In the genomic region with DNA sequence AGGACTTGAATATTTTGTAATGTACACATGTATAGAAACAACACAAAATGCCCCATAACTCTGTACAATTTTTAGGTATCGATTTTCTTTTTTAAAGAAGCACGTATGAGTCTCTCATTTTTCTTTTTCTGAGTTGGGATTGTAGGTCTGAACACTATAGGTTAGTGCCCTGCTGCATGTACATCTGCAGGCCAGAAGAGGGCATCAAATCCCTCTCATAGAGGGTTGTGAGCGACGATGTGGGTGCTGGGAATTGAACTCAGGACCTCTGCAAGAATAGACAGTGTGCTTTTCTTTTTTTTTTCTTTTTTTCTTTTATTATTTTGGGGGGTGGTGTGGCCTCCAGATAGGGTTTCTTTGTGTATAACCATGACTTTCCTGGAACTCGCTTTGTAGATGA, we compare ENCODE assay signal across 31 mouse cellular contexts. TPM values are rescaled to one million over a fixed set of nuclear protein-coding genes. Genes with fewer than 3 reads are reported as not detected.
DNase-seq lines count a peak whose midpoint lies in the region; ATAC-seq and TF ChIP-seq lines count a peak whose summit lies in the region.
"Had no signal": no experiment of that assay in that cellular context is flagged by ENCODE, and none has a peak within 500 bp of the region (broad histone marks: within the 10 kb centered on the region; RNA-seq: fewer than 3 reads in every experiment).

No protein-coding gene starts in this region.

- H3K4me1 ChIP-seq in lung, embryonic 14.5 days (ENCODE audit: insufficient read depth), result peaks cover 5% of the 10 kb centered on the region; the same call in 1 of the 2 replicates
- 0 out of 2 replicates have a peak, but pooled peaks cover 2% of the 10 kb centered on the region for H3K4me1 ChIP-seq in stomach, postnatal 0 days (replicated peaks; ENCODE audit: control insufficient read depth, insufficient read depth)
- H3K4me1 ChIP-seq in midbrain, postnatal 0 days (ENCODE audit: insufficient read depth, low read length), result no peaks in the 10 kb centered on the region

- peaks cover 11% of the 10 kb centered on the region; the same call in 1 of the 2 replicates for H3K36me3 ChIP-seq in lung, embryonic 14.5 days (ENCODE audit: insufficient read depth)
- no peaks in the 10 kb centered on the region for H3K36me3 ChIP-seq in stomach, postnatal 0 days (ENCODE audit: control insufficient read depth, insufficient read depth, low read length)
- H3K36me3 ChIP-seq in midbrain, postnatal 0 days (ENCODE audit: insufficient read depth, low read length), result no peaks in the 10 kb centered on the region

- no peak overlapping the region for H3K27ac ChIP-seq in lung, embryonic 14.5 days (ENCODE audit: low read depth)
- no peak overlapping the region for H3K27ac ChIP-seq in stomach, postnatal 0 days (replicated peaks)
- no peak overlapping the region for H3K27ac ChIP-seq in midbrain, postnatal 0 days (ENCODE audit: low read depth, low read length)
- H3K27ac ChIP-seq: embryonic facial prominence, embryonic 13.5 days; forebrain, embryonic 10.5 days; forebrain, embryonic 15.5 days; hindbrain, postnatal 0 days; kidney, embryonic 15.5 days; limb, embryonic 13.5 days had no signal

- no peak overlapping the region for H3K9ac ChIP-seq in lung, embryonic 14.5 days
- H3K9ac ChIP-seq in stomach, postnatal 0 days (ENCODE audit: low read length), result no peak overlapping the region
- H3K9ac ChIP-seq in midbrain, postnatal 0 days (replicated peaks; ENCODE audit: low read length, poor library complexity, severe bottlenecking), result no peak overlapping the region
- H3K9ac ChIP-seq: embryonic facial prominence, embryonic 13.5 days; forebrain, embryonic 15.5 days; kidney, embryonic 15.5 days; limb, embryonic 13.5 days had no signal

- H3K4me3 ChIP-seq in lung, embryonic 14.5 days (ENCODE audit: low read depth, low read length), result no peak overlapping the region
- H3K4me3 ChIP-seq in stomach, postnatal 0 days (ENCODE audit: low read depth, low read length), result no peak overlapping the region
- no peak overlapping the region for H3K4me3 ChIP-seq in midbrain, postnatal 0 days (ENCODE audit: low read depth, low read length)
- H3K4me3 ChIP-seq: embryonic facial prominence, embryonic 13.5 days; forebrain, embryonic 10.5 days; forebrain, embryonic 15.5 days; kidney, embryonic 15.5 days; limb, embryonic 13.5 days had no signal

- POLR2A ChIA-PET in Patski (lab: Charles Lee), result no interaction called here

- CTCF ChIA-PET in Patski (lab: Charles Lee), result no interaction called here

- 0 out of 2 replicates have a peak, but pooled peaks have one; percentile 4 for TF ChIP-seq CTCF in lung, embryonic 14.5 days (IDR thresholded peaks at IDR 0.05; ENCODE audit: low read depth)
- peak; percentile 34 for TF ChIP-seq CTCF in Patski (IDR thresholded peaks at IDR 0.05)
- peak; percentile 25; the same call in 1 of the 2 replicates for TF ChIP-seq CTCF in stomach, postnatal 0 days (IDR thresholded peaks at IDR 0.05; ENCODE audit: low read depth)
- no peak; the same call in 1 of the 2 replicates for TF ChIP-seq CTCF in midbrain, postnatal 0 days (IDR thresholded peaks at IDR 0.05)

- no peaks in the 10 kb centered on the region for H3K27me3 ChIP-seq in lung, embryonic 14.5 days (ENCODE audit: insufficient read depth, low read length)
- H3K27me3 ChIP-seq in Patski, result no peaks in the 10 kb centered on the region
- no peaks in the 10 kb centered on the region for H3K27me3 ChIP-seq in stomach, postnatal 0 days (ENCODE audit: control insufficient read depth, insufficient read depth, low read length)
- no peaks in the 10 kb centered on the region for H3K27me3 ChIP-seq in midbrain, postnatal 0 days (ENCODE audit: insufficient read depth, low read length)
- H3K27me3 ChIP-seq: embryonic facial prominence, embryonic 13.5 days; forebrain, embryonic 15.5 days; kidney, embryonic 15.5 days; limb, embryonic 13.5 days had no signal

- DNase-seq in CD4-positive, CD25-positive, alpha-beta regulatory T cell, adult 2 months (ENCODE audit: low read depth, low spot score), result peak; percentile 36
- no peak for DNase-seq in lung, embryonic 14.5 days
- DNase-seq in lung, postnatal 14 days, result no peak
- DNase-seq in Patski (ENCODE audit: low read depth, low spot score), result no peak
- no peak for DNase-seq in stomach, postnatal 0 days (ENCODE audit: low spot score)
- no peak for DNase-seq in midbrain, postnatal 0 days (ENCODE audit: low spot score)
- no peak for DNase-seq in adrenal gland, postnatal 36 days
- DNase-seq: adrenal gland, adult 8-10 months; cerebellum, adult 11 months; cerebellum, adult 9-10 months; kidney, adult 11 months; kidney, postnatal 25 days; lung, postnatal 10 days; midbrain, embryonic 14.5 days; right cerebral cortex, adult 18-20 months; spleen, adult 18-20 months; thymus, adult 18-20 months; thymus, postnatal 36 days had no signal

- in situ Hi-C loops in Patski (cut with MboI; ENCODE audit: low pct_unique_long_range_greater_than_20kb), result no loop called here

- no peaks in the 10 kb centered on the region for H3K9me3 ChIP-seq in lung, embryonic 14.5 days (ENCODE audit: low read depth, low read length)
- no peaks in the 10 kb centered on the region for H3K9me3 ChIP-seq in stomach, postnatal 0 days (ENCODE audit: control insufficient read depth, low read length)
- no peaks in the 10 kb centered on the region for H3K9me3 ChIP-seq in midbrain, postnatal 0 days (ENCODE audit: low read length)
- H3K9me3 ChIP-seq: embryonic facial prominence, embryonic 13.5 days; forebrain, embryonic 10.5 days; forebrain, embryonic 15.5 days; kidney, embryonic 15.5 days; limb, embryonic 13.5 days had no signal

- no peak for ATAC-seq in CD4-positive, CD25-positive, alpha-beta regulatory T cell, adult 4 months
- no peak for ATAC-seq in lung, embryonic 14.5 days (ENCODE audit: insufficient read depth)
- ATAC-seq in Patski, result no peak
- ATAC-seq in stomach, postnatal 0 days (ENCODE audit: low FRiP score, low TSS enrichment), result no peak
- ATAC-seq in midbrain, postnatal 0 days (ENCODE audit: low FRiP score), result no peak
- ATAC-seq: forebrain, embryonic 15.5 days; hindbrain, postnatal 0 days had no signal

- H3K4me2 ChIP-seq in lung, embryonic 14.5 days, result no peak overlapping the region
- no peak overlapping the region for H3K4me2 ChIP-seq in stomach, postnatal 0 days (replicated peaks; ENCODE audit: low read depth)
- H3K4me2 ChIP-seq in midbrain, postnatal 0 days (ENCODE audit: low read depth, low read length, poor library complexity, severe bottlenecking), result no peak overlapping the region
- H3K4me2 ChIP-seq: embryonic facial prominence, embryonic 13.5 days; forebrain, embryonic 15.5 days; kidney, embryonic 15.5 days; limb, embryonic 13.5 days; liver, embryonic 11.5 days had no signal

- WGBS in lung, embryonic 14.5 days, result 88% methylated on average over 5 of the region's 5 CpGs
- 92% methylated on average over 5 of the region's 5 CpGs for WGBS in stomach, postnatal 0 days
- WGBS in midbrain, postnatal 0 days, result 92% methylated on average over 5 of the region's 5 CpGs

- TF ChIP-seq EP300 in stomach, postnatal 0 days (optimal IDR thresholded peaks at IDR 0.05), result no peak

RNA-seq across cellular contexts. Expression of a gene that starts 3.7 kb away (rescaled TPM):
- 10 to 100 TPM; 55.1 to 73.7 TPM for polyA plus RNA-seq in CD4-positive, CD25-positive, alpha-beta regulatory T cell, adult 4 months (2017; shearing (Covaris generic))
- 103 and 106 TPM in 2 replicates for polyA plus RNA-seq in lung, embryonic 14.5 days (2014; fragmentation: Nextera tagmentation; extraction: Ambion mirVana)
- polyA plus RNA-seq in Patski (2021), result 193 TPM
- polyA plus RNA-seq in stomach, postnatal 0 days (2015; fragmentation: Nextera tagmentation; extraction: Ambion mirVana), result 55.5 and 61.9 TPM in 2 replicates
- 64.8 and 72.1 TPM in 2 replicates for total RNA-seq in midbrain, postnatal 0 days (2014; rRNA removed)
- 151 and 170 TPM in 2 replicates for polyA plus RNA-seq in midbrain, postnatal 0 days (2015; fragmentation: Nextera tagmentation; extraction: Ambion mirVana)
- total RNA-seq in adrenal gland, postnatal 36 days (2021), result 10 to 100 TPM; 68.9 to 97.6 TPM

RNA-seq across cellular contexts. Expression of a gene that starts 3.7 kb away (rescaled TPM):
- 10 to 100 TPM; 68.0 to 77.9 TPM for polyA plus RNA-seq in CD4-positive, CD25-positive, alpha-beta regulatory T cell, adult 4 months (2017; shearing (Covaris generic))
- 224 and 239 TPM in 2 replicates for polyA plus RNA-seq in lung, embryonic 14.5 days (2014; fragmentation: Nextera tagmentation; extraction: Ambion mirVana)
- polyA plus RNA-seq in Patski (2021), result 142 TPM
- polyA plus RNA-seq in stomach, postnatal 0 days (2015; fragmentation: Nextera tagmentation; extraction: Ambion mirVana), result 98.1 TPM in 2 replicates
- 93.7 and 108 TPM in 2 replicates for total RNA-seq in midbrain, postnatal 0 days (2014; rRNA removed)
- polyA plus RNA-seq in midbrain, postnatal 0 days (2015; fragmentation: Nextera tagmentation; extraction: Ambion mirVana), result 102 and 106 TPM in 2 replicates
- 100 to 1,000 TPM; 173 to 185 TPM for total RNA-seq in adrenal gland, postnatal 36 days (2021)

RNA-seq across cellular contexts. Expression of a gene that starts 27.7 kb away (rescaled TPM):
- polyA plus RNA-seq in CD4-positive, CD25-positive, alpha-beta regulatory T cell, adult 4 months (2017; shearing (Covaris generic)), result not detected
- polyA plus RNA-seq in lung, embryonic 14.5 days (2014; fragmentation: Nextera tagmentation; extraction: Ambion mirVana), result 0.80 and 0.85 TPM in 2 replicates
- 7.3 TPM for polyA plus RNA-seq in Patski (2021)
- polyA plus RNA-seq in stomach, postnatal 0 days (2015; fragmentation: Nextera tagmentation; extraction: Ambion mirVana), result 1.7 and 1.9 TPM in 2 replicates
- total RNA-seq in midbrain, postnatal 0 days (2014; rRNA removed), result 29.9 and 32.6 TPM in 2 replicates
- polyA plus RNA-seq in midbrain, postnatal 0 days (2015; fragmentation: Nextera tagmentation; extraction: Ambion mirVana), result 25.9 and 30.1 TPM in 2 replicates
- 1 to 10 TPM; 2.2 to 8.8 TPM for total RNA-seq in adrenal gland, postnatal 36 days (2021)
- total RNA-seq: neutrophil, adult 5-6 weeks had no signal

RNA-seq across cellular contexts. Expression of a gene that starts 31.5 kb away (rescaled TPM):
- not detected for polyA plus RNA-seq in CD4-positive, CD25-positive, alpha-beta regulatory T cell, adult 4 months (2017; shearing (Covaris generic))
- polyA plus RNA-seq in lung, embryonic 14.5 days (2014; fragmentation: Nextera tagmentation; extraction: Ambion mirVana), result 0.91 TPM in 1 of 2 replicates, not detected in the other
- polyA plus RNA-seq in Patski (2021), result 3.3 TPM
- 8.6 and 9.2 TPM in 2 replicates for polyA plus RNA-seq in stomach, postnatal 0 days (2015; fragmentation: Nextera tagmentation; extraction: Ambion mirVana)
- total RNA-seq in midbrain, postnatal 0 days (2014; rRNA removed), result 3.3 TPM in 1 of 2 replicates, not detected in the other
- 0.61 and 1.0 TPM in 2 replicates for polyA plus RNA-seq in midbrain, postnatal 0 days (2015; fragmentation: Nextera tagmentation; extraction: Ambion mirVana)
- 1 to 10 TPM; 1.2 to 4.1 TPM for total RNA-seq in adrenal gland, postnatal 36 days (2021)
- total RNA-seq: hindbrain, postnatal 0 days had no signal
- polyA plus RNA-seq: C2C12; embryonic facial prominence, embryonic 13.5 days; forebrain, embryonic 10.5 days; forebrain, embryonic 15.5 days; heart, embryonic 14.5 days; hindbrain, embryonic 11.5 days; limb, embryonic 13.5 days; neural tube, embryonic 11.5 days had no signal

RNA-seq across cellular contexts. Expression of a gene that starts 36.4 kb away (rescaled TPM):
- polyA plus RNA-seq in CD4-positive, CD25-positive, alpha-beta regulatory T cell, adult 4 months (2017; shearing (Covaris generic)), result under 1 TPM in 1 of 2 experiments, not detected in 1; 0.32 TPM
- polyA plus RNA-seq in lung, embryonic 14.5 days (2014; fragmentation: Nextera tagmentation; extraction: Ambion mirVana), result 30.7 and 35.0 TPM in 2 replicates
- 137 TPM for polyA plus RNA-seq in Patski (2021)
- 14.9 and 15.8 TPM in 2 replicates for polyA plus RNA-seq in stomach, postnatal 0 days (2015; fragmentation: Nextera tagmentation; extraction: Ambion mirVana)
- total RNA-seq in midbrain, postnatal 0 days (2014; rRNA removed), result 140 and 154 TPM in 2 replicates
- polyA plus RNA-seq in midbrain, postnatal 0 days (2015; fragmentation: Nextera tagmentation; extraction: Ambion mirVana), result 34.8 and 41.0 TPM in 2 replicates
- total RNA-seq in adrenal gland, postnatal 36 days (2021), result 10 to 100 TPM; 41.2 to 48.9 TPM
- total RNA-seq: neutrophil, adult 5-6 weeks had no signal
